Mouse (Mus musculus): ENCODE data around the gene Tmeff2.

DNA sequence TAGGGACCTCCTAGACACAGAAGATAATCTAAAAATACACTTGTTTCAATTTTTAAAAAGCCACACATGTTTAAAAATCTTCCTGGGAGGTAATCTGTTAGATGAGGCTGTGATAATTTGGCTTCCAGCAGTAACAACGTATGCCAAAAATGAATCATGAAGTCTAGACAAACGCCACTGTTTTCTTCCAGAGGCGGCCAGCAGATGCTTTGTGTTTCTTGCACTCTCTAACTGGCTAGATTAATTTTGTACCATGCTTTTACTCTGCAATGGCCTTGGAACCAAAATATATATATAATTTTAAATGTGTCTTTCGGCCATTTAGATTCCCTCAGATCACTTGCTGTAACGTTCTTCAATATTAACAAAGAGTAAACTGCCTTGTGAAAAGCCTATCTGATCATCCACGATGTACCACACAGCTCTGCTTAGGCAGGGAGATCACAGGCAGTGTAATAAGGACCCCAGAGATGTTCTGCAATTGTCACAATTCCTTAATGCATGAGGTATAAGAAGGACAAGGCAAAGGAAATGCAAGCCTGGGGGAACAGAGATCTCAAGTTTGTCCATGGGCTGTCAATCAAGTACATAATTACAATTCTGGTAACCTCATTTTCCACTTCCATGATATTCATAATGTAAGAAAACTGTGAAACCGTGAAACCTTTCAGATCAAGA is 80.8 kb downstream of the Tmeff2 start:
- TF ChIP-seq FLI1 (IDR thresholded peaks at IDR 0.05; ENCODE audit: low read length): no peak
- no peak for TF ChIP-seq GATA1 (IDR thresholded peaks at IDR 0.05; ENCODE audit: borderline replicate concordance, low read length)
